Mouse (Mus musculus) embryonic stem cell, embryonic (primary cell): ENCODE data around the gene Pacs2.

Experiments used
- CTCF ChIA-PET, 4 experiments: fragments of 300-600 bp in 2 of 4; fragments of 350-600 bp in 2 of 4; sonication (Branson Sonifier 250); formaldehyde crosslinking; loops; one replicate each; lab custom pipeline; 2022; ENCODE audit warnings: inconsistent platforms in 2 of 4; lab: Charles Lee
- POLR2A ChIA-PET, 4 experiments: fragments of 300-600 bp in 2 of 4; fragments of 350-600 bp in 2 of 4; sonication (Branson Sonifier 250); formaldehyde crosslinking; loops; one replicate each; lab custom pipeline; 2022; ENCODE audit warnings: antibody characterized with exemption in 4 of 4, inconsistent platforms in 1 of 4; lab: Charles Lee

Gene Pacs2

GRCm38 (mm10) chr12:113103846-113104451 is 89.6 kb downstream of the Pacs2 start:
- ChIA-PET POLR2A (interaction anchor here in 3 of 4 experiments (0.6 to 2.3 kb wide), 14 partner anchors 9 to 432 kb away, joined by 3 to 10 read pairs (median 4); partner anchors contain the start of genes Brf1 (in 2 of the 3), Tedc1 (in 1 of the 3) and Tex22 (in 1 of the 3)), CTCF (interaction anchor here in 3 of 4 experiments (0.6 to 2.9 kb wide), 26 partner anchors 9 to 1445 kb away, joined by 3 to 27 read pairs (median 4); partner anchors contain the start of genes Crip1 (in 2 of the 3), Brf1 (in 1 of the 3), Pacs2 (in 1 of the 3) and Tex22 (in 1 of the 3))

- ChIA-PET CTCF (interaction anchor here in 2 of 4 experiments (1.0 to 1.4 kb wide), 2 partner anchors 32 to 39 kb away, joined by 3 to 4 read pairs; partner anchors contain the start of genes Crip1 (in 1 of the 2) and Tex22 (in 1 of the 2)), POLR2A (interaction anchor here in 1 of 4 experiments (1.1 to 1.4 kb wide), 2 partner anchors 12 to 32 kb away, joined by 3 to 4 read pairs; partner anchors contain the start of gene Tex22)
Observed at GRCm38 (mm10) chr12:113106386-113106785, 92.1 kb downstream of the Pacs2 start.

GRCm38 (mm10) chr12:113107431-113108124 is 93.3 kb downstream of the Pacs2 start:
- CTCF ChIA-PET = interaction anchor here in 1 of 4 experiments (1.4 to 1.5 kb wide), 2 partner anchors 33 to 48 kb away, joined by 3 to 4 read pairs; partner anchors contain the start of gene Tex22
- POLR2A ChIA-PET = interaction anchor here in 2 of 4 experiments (0.8 to 1.4 kb wide), 4 partner anchors 13 to 176 kb away, joined by 3 to 4 read pairs (median 3); partner anchors contain the start of gene Tex22 (in 1 of the 2)

GRCm38 (mm10) chr12:113108528-113109283 is 94.4 kb downstream of the Pacs2 start:
- POLR2A ChIA-PET = interaction anchor here in 2 of 4 experiments (1.0 to 2.1 kb wide), 3 partner anchors 13 to 29 kb away, joined by 3 to 10 read pairs (median 4); no protein-coding TSS in a partner anchor

GRCm38 (mm10) chr12:113109801-113110200 is 95.5 kb downstream of the Pacs2 start:
- ChIA-PET POLR2A (interaction anchor here in 3 of 4 experiments (0.7 to 2.1 kb wide), 5 partner anchors 13 to 429 kb away, joined by 3 to 10 read pairs (median 3); no protein-coding TSS in a partner anchor), CTCF (interaction anchor here in 1 of 4 experiments (0.6 to 0.7 kb wide), 2 partner anchors 11 to 82 kb away, joined by 3 read pairs; no protein-coding TSS in a partner anchor)

More at GRCm38 (mm10) chr12:113108528-113109283, 94.4 kb downstream of the Pacs2 start:
- CTCF ChIA-PET = interaction anchor here in 2 of 4 experiments (1.1 to 1.5 kb wide), 2 partner anchors 34 to 47 kb away, joined by 3 to 4 read pairs; partner anchors contain the start of gene Tex22 (in 1 of the 2)

- CTCF ChIA-PET = interaction anchor here in 3 of 4 experiments (0.6 to 4.2 kb wide), 13 partner anchors 10 to 496 kb away, joined by 3 to 27 read pairs (median 5); partner anchors contain the start of gene Tex22 (in 3 of the 3)
- POLR2A ChIA-PET = interaction anchor here in 3 of 4 experiments (0.6 to 3.2 kb wide), 22 partner anchors 9 to 318 kb away, joined by 3 to 13 read pairs (median 6); partner anchors contain the start of genes Crip2 (in 3 of the 3), Tex22 (in 3 of the 3), Brf1 (in 1 of the 3) and Crip1 (in 1 of the 3)
Observed at GRCm38 (mm10) chr12:113114141-113114540, 99.8 kb downstream of the Pacs2 start.

GRCm38 (mm10) chr12:113114856-113115538 is 100.7 kb downstream of the Pacs2 start:
- POLR2A ChIA-PET = interaction anchor here in 3 of 4 experiments (0.7 to 3.2 kb wide), 24 partner anchors 9 to 471 kb away, joined by 3 to 13 read pairs (median 6); partner anchors contain the start of genes Crip2 (in 3 of the 3), Tex22 (in 3 of the 3), Brf1 (in 1 of the 3) and Crip1 (in 1 of the 3)
- CTCF ChIA-PET = interaction anchor here (0.6 to 4.2 kb wide), 21 partner anchors 9 to 497 kb away, joined by 3 to 27 read pairs (median 3); partner anchors contain the start of genes Tex22 (in 2 of the 4) and Crip2 (in 1 of the 4)

GRCm38 (mm10) chr12:113119516-113120410 is 105.5 kb downstream of the Pacs2 start:
- ChIA-PET POLR2A (interaction anchor here in 1 of 4 experiments (0.7 to 1.3 kb wide), 4 partner anchors 12 to 47 kb away, joined by 3 to 4 read pairs (median 3); partner anchors contain the start of gene Crip2), CTCF (interaction anchor here in 2 of 4 experiments (1.1 to 1.5 kb wide), 5 partner anchors 9 to 45 kb away, joined by 3 to 5 read pairs (median 4); partner anchors contain the start of genes Crip1 (in 1 of the 2) and Tex22 (in 1 of the 2))
